Mouse (Mus musculus) brain, embryonic 18.5 days (tissue): ENCODE measurements around the gene Afg3l1.
"Not testable (repeated sequence)": the region's sequence is repeated elsewhere in the genome, so short reads cannot be mapped to it uniquely, and the experiment has no call there.

Experiments used
- DNase-seq: peaks from one replicate; pipeline ENCODE4 v3.0.0-alpha.2; 2012; ENCODE audit warnings: low read depth, low spot score

The Afg3l1 gene

DNA sequence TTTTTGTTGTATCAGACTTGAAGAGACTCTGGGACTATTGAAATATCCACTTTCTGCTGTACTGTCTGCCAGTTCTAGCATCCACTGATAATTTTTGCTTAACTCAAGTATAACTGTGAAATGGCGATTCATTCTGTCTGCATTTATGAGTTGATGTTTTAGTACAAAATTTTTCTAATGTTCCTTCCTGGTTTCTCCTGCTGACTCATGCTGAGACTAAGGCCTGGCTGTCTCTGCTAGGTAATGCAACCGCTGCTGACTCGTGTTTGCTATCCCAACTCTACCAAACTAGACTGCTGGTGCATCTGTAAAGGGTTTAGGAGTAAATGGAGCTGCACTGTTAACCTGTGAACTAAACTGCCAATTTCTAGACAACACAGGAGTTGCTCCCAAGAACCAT is 10.2 kb upstream of the Afg3l1 start:
- DNase-seq = no peak

DNA sequence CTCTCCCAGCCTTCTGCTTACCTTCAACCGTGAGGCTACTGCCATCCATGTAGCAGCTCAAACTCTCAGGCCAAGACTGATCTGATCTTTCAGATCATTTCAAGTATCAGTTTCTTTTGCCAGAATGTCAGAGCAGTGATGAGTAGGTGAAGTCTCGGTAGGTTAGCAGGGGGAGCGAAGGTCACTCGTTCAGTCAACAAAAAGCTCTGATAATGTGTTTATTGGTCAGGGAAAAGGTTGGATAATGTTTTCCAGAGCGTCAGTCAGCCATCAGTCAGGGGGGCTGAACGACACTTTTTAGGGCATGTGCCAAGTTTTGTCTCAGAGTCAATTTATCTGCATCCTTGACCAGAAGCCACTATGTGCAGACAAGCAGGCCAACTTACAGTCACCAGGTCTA is 4.7 kb upstream of the Afg3l1 start:
- DNase-seq = not testable (repeated sequence)

DNA sequence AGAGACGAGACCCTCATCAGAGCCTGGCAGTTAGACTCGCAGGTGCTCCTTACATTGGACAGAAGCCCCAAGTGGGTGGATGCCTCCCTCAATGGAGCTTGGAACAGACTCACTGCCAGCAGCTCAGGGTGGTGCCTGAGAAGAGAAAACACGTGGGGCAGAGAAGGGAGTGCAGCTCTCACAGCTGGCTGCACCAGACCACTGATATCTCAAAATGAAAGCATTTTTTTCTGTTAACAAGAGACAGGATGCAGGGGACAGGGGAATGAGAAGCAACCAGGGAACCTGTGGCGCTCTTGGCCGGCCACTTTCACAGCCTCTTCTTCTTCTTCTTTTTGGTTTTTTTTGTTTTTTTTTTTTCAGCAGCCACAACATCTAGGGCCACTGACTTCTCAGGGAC is 3.2 kb upstream of the Afg3l1 start:
- not testable (repeated sequence) for DNase-seq

DNA sequence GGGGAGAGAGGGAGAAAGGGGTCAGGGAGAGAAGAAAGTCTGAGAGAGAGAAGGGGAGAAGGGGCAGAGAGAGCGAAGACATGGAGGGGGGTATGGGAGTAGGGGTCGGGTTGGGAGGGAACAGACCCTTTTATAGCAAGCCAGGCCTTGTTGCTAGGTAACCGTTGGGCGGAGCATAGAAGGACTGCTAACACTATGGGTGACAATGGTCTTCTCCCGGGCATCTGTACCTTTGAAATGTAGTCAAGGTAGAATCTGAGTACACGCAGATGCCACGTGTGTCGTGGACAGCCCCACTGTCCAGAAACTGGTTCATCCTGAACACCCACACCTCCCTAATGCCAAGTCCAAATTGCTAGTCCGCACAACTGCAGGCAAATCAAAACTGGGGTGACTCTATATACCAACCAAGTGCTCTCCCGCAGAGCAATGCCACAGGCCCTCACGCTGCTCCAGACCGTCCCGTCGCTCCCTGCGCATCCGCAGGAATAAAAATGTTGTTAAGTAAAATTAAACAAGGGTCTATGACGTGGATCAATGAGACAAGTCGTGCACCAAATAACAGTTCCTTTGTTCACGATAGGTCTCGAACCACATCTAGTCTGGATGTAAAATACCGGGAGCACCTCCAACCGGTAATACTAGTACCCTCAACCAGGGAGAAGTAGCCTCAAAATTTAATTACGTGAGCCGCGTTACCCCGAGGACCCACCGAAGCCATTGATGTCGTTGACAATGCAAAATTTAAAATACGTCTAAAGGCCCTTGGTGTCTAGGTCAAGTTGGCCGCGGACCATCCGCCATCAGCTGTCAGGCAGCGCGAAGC is 579 bp upstream of the Afg3l1 start:
- DNase-seq = peak; percentile 28

DNA sequence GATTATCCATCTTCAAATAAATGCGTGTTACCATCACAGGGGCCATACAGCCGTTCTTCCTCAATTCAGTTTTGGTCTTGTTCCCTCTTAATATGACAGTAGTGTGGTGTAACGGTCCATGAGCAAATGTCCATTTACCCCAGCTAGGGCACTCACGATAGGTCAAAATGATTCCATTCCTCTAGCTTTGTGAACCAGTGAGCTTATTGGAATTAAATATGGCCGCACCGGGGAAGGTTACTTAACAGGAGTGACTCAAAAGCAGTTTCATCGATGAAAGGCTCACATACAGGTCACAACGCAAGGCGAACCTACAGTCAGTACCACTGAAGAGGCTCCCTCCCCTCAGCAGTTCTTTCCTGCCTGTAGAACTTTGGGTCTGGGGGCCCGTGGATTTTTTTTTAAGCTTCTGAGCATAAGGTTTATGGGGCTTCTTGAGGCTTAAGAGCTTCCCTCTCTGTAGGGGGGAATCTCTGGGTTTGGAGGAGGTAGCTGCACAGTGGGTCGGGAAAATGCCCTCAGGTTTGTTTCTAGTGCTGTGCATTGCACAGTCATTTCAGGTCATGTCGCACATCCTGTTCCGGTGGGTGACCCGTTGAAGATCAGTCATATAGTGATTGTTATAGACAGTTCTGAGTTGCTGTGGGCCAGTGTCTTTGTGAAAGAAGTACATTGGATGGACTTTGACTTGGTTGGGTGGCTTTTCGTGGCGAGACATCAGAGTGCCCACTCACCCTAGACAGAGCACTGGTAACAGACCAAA is 934 bp downstream of the Afg3l1 start:
- DNase-seq = peak; percentile 2

DNA sequence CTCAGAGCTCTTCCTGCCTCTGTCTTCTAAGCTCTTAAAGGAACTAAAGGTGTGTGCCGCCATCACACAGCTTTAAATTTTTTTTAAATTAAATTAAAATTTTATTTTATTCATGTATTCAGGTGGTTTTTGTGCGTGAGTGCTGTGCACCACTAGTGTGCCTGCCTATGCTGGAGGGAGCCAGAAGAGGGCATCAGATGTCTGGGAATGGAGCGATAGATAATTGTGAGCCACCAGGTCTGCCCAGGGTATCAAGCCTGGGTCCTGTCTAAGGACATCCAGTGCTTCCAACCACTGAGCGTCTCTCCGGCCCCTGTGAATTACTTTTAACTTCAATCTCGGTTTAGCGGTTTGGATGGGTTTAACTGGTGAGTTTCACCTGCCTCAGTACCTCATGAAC is 4.9 kb downstream of the Afg3l1 start:
- DNase-seq = no peak

DNA sequence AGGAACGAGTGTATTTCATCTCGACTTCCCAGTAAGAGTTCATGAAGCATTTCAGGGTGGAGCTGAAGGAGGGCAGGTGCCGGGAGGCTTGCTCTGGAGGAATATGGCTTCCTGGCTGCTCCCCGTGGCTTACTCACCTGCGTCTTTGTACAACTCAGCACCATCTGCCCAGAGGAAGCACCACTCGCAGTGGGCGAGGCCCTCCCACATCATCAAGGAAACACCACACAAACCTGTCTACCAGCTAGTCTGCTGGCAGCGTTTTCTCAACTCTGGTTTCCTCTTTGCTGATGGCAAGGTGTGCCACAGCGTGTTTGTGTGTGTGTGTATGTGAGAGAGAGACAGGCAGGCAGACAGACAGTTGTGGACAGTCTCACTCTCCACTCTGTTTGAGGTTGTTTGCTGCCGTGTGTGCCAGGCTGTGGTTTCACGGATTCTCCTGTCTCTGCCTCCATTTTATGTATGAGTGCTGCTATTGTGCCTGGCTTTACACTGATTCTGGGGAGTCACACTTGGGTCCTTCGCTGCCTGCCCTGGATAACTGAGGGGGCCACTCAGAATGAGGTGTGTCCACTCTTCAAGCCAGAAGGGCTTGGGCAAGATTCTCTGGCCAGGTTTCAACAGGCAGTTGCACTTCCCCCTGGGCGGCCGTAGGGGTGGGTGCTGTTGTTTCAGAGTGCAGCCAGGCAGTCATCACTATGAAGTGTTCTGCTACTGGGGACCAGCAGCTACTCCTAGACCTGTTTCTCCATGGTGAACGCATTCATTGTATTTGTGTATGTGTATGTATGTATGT is 13.8 kb downstream of the Afg3l1 start:
- no peak for DNase-seq

DNA sequence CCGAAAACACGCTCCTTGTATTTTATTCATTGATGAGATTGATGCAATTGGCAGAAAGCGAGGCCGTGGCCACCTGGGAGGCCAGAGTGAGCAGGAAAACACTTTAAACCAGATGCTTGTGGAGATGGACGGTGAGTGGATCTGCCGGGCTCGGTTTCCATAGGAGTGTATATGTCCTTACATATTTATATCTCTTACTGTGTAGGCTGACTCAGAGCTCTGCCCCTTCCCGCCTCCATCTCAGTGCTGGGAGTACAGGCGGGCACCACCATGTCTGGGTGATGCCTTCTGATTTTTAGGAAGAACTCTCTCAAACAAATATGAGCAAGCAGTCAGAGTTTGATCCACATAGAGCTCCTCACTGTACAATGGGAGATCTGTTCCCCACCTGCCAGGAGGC is 15.2 kb downstream of the Afg3l1 start:
- DNase-seq = no peak

DNA sequence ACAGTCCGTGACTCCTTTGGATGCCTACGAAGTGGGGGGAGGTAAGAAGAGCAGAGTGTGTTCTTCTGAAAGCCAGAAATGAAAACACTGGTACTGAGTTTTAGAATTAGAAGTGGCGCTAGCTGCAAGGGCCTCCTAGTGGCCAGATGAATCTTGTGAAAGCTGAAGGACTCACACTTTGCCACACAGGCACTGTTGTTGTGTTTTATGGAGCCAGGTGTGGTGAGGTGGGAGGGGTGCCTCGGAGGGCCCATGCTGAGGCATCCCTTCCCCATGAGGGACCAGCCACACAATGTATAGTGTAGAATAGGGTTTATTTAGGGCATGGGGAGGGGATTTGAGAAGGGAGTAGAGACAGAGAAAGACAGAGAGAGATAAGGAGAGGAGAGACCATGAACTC is 20.0 kb downstream of the Afg3l1 start:
- DNase-seq = no peak

DNA sequence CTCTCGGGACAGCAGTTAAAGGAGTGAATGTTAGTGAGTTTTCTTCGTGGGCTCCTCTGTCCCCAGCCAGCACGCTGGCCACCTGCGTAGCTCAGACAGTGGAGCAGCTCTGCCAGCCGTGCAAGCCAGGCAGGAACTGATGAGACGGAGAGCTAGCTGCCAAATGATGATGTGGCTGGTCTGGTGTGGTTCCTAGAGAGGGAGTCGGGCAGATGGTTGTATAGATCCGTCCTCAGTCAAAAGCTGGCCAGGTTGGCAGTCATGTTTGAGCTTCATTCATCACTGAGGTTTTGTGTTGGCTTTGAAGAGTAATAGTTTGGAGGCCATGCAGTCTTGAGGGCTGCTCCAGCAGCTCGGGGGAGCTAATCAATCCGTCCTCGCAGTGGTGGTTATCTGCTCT is 21.3 kb downstream of the Afg3l1 start:
- DNase-seq = no peak

DNA sequence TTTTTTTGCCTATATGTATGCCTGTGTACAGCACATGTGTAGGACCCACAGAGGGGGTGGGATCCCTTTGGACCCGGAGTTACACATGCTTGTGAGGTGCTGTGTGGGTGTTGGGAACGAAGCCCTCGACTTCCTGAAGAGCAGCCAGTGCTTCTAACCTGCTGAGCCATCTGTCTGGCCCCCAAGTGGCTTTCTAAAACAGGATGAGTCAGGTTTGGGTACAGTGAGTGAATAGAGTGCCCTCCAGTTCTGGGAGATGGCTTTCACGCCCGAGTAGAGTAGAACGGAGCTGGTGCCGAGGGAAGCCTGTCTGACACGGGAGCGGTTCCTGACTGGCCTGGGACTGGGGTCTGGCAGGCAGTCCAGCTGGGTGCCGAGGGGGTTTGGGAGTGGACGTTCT is 21.9 kb downstream of the Afg3l1 start:
- no peak for DNase-seq

DNA sequence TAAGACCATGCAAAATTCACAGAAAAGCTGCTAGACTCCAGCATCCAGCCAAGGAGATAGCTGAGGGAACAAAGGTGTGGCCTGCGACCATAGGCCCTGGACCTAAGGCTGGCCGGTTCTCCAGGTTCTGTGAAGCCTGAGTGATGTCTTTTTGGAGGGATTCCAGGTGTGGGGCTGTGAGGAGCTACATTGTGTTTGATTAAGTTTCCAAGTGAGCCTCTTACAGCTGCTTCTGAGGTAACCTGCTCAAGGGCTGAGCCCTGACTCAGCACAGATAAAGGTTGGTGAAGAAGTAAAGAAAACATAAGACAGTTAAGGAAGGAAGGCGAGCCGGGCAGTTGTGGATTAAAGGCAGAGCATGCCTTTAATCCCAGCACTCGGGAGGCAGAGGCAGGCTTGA is 24.5 kb downstream of the Afg3l1 start:
- no peak for DNase-seq

DNA sequence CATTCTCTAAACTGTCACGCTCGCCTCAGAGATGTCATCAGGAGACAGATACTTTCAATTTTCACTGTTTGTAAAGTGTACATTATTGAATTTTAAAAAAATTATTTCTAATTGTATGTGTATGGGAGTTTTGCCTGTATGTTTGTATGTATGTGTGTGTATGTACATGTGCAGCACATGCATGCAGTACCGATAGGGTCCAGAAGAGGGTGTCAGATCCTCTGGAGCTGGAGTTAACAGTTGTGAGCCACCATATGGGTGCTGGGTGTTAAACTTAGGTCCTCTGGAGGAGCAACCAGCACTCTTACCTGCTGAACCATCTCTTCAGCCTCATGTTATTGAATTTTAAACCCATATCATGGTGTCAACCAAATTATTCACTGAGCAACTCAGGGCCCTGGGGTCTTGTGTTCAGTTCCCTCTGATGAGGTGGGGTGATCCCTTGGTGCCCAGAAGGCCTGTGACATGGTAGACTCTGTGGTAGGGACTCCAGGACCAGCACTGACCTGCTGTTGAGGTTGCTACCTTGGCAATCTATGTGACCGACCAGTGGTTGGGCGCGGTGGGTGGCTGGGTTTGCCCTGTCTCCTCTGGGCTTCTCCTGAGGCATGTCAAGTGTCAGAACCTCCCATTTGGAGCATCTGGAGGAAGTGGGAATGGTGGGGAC is 26.2 kb downstream of the Afg3l1 start:
- DNase-seq = no peak

DNA sequence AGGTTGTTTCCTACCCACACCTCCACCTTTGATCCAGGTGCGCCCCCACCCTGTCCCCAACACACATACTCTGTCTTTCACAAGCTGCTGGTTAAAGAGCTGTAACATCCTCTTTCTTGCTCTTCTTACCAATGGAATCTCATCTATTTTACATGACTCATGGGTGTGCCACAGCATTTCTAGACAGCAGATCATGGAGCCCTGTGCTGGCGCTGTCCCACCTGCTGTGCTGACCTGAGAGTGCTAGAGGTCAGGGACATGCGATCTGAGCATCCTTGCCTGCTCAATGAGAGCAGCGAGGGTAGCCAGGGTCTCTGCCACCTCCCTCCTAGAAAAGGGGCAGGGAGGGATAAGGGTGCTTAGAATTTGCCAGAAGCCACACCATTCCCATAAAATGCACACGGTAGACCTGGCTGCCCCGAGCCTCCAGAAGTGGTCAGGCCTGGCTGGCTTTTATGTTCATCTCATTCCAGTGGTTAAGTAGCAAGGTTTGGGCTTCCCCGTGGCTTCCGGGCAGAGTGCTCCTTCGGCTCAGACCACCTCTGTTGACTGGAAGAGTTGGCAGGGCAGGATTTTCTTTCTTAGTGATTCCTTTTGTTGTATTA is 27.0 kb downstream of the Afg3l1 start:
- no peak for DNase-seq

DNA sequence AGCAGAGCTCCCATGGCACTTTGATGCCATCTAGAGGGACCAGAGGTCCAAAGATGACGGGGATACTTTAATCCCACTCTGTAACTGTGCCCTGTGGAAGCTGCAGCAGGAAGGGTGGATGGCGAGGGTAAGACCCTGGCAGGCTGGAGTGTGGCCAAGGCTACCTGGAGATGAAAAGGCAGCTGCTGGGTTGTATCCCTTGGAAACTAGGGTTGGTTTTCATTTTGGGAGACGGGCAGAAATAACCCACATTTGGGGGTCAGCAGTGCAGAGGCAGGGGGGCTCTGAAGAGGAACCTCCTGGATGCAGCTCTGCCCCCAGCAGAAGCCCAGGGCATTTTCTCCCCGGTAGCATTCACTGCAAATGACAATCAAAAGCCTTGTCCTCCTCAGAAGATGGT is 27.6 kb downstream of the Afg3l1 start:
- DNase-seq = no peak

DNA sequence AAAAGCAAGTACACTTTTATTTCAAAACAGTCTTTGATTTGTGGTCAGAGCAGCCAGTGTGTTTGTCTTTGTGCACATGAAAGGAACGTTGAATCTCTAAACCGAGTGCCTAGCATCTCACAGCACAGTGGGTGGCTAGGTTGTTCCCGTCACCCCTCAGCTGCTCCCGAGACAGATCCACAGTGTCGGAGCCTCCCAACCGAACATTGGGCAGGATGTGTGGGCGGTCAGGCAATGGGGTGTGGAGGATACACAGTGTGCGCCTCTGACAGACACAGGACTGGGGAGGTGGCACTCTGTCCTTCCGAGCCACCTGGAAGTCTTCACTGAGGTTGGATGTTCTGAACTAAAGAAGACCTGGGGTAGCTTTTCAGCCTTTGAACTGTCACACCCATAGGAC is 28.0 kb downstream of the Afg3l1 start:
- DNase-seq = no peak

DNA sequence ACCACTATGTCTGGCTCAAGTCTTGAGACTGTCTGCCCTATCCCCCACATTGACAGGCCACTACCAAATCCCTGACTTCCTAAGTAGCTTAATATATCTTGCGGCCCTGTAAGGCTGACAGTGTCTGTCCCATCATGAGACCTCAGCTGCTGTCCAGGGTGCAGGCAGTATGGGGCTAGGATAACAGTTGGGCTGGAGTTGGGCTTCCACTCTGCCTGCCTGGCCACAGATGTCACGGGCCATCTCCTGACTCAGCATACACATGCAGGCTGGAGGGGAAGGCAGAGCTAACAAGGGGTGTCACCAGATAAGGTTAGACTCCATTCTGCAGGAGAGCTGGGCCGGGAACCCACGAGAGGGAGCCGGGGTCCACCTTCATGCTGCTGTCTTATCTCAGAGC is 29.4 kb downstream of the Afg3l1 start:
- DNase-seq = no peak

DNA sequence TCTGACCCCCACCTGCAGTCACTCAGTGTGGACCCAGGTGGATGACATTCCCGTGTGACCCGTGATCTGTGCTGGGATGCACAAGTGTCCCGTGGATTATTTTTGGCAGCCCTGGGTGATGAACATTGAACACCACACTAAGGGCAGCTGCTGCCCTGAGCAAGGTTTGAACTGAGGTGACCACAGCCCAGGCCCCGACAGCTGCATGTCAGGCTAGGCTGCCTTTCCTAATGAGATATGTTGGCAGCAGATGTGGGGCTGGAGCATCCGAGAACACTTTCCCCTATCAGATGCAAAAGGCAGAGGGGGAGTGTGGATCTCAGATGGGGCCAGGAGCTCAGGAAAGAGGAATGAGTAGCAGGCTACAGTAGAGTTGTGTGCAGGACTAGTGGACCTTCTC is 33.1 kb downstream of the Afg3l1 start:
- no peak for DNase-seq

DNA sequence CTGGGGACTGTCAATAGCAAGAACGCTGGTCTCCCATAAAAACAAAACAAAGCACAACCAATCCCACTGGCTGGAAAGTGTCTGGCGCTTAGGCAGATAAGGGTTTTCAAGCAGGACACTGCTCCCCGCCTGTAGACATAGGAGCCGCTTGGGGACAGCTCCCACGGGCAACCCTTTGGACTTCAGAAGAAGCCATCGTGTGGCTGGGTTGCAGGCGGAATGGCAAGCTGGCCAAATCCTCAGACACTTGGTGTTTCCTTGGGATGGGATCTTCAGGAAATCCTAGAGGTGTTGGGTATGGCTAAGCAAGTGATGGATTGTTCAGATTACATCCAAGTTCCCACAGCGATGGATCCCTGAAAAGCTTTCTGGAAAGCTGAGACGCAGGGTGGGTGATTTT is 36.4 kb downstream of the Afg3l1 start:
- DNase-seq = no peak

DNA sequence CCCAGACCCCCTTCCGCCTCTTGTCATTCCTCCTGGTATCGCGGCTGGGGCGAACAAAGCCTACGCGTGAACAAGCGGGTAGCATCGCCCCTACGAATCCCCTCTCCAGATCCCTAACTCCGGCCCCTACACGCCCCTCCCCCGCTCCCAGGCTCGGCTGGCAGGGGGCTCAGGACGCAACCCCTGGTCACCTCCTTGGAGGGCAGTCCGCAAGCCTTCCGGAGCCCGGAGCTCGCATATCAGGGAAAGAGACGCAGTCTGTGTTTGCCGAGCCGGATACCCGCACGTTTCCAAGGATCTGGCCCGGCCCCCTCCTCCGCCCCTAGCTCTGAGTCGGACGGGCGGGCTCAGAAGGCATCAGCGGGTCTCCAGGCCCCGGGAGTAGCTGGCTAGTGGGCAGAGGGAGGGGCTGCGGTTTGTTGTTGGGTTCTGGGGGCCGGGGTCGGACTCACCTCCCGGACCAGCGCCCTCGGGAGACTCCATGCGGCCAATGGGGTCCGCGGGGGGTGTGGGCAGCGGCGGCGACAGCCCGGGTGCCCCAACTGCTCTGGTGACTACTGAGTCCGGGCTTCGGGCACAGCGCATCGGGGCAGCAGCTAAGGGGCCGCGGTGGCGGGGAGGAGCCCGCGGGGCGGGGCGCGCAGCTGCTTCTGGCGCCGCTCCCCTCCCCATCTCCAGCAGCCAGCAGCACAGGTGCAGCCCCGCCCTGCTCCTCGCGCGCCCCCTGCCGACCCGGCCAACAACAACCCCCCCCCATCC is 37.3 kb downstream of the Afg3l1 start, which contains the start of gene Dbndd1:
TSS of gene Dbndd1 (minus strand) at position 683 of the 759 bp plus-strand sequence.
- no peak for DNase-seq

DNA sequence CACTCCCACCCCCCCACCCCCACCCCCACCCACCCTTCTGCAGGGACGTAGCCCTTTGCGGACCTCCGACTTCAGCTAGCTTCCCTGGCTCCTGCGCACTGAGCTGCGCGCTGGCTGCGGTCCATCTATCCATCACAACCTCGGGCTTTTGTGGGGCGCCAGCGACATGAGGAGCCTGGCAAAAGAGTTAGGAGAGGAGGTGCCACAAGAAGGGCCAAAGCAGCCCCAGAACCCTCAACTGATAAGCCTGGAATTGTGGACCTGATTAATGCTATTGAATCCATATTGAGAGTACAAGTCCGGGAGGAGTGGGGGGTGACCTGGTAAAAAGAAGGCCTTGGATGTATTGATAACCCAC is 37.8 kb downstream of the Afg3l1 start:
- no peak for DNase-seq
